Mouse (Mus musculus) bone marrow, adult 2 months (tissue): ENCODE measurements around the gene Pou3f4.

Experiments used
- CTCF ChIP-seq: fragments of 200-500 bp; IDR thresholded peaks from 2 replicates; pipeline ENCODE4 v1.5.1; 2011; ENCODE audit warnings: low read length, control low read depth; ENCODE audit not compliant: control insufficient read depth, insufficient read depth
- POLR2A ChIP-seq: fragments of 200-500 bp; IDR thresholded peaks from 2 replicates; pipeline ENCODE4 v1.6.1; 2011; ENCODE audit warnings: low read depth, mild to moderate bottlenecking, control low read depth, low read length, borderline replicate concordance; ENCODE audit not compliant: control insufficient read depth

GRCm38 (mm10) chrX:110837450-110837849, 23.4 kb downstream of the Pou3f4 start:
- TF ChIP-seq CTCF (no peak), POLR2A (no peak)
